In the genomic region with DNA sequence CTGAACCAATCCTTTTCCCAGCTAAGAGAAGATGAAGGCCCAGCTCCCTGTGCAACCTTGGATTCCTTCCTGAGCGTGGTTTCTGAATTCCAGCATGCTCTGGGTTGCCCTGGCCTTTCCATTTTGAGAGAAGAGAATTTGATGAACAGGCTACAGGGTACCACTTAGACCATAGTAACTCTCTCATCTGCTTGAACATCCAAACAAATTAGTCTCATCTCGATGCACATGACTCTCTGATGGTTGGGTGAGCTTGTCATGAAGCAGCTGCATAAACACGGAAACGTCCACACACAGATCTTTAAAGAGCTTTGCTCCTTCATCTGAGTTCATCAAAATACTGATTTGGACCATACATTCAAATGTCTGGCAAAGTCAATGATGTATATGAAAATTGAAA, we compare ENCODE assay signal across 25 mouse cellular contexts.
DNase-seq lines count a peak whose midpoint lies in the region; ATAC-seq lines count a peak whose summit lies in the region.
"Had no signal": no experiment of that assay in that cellular context is flagged by ENCODE, and none has a peak within 500 bp of the region (broad histone marks: within the 10 kb centered on the region; RNA-seq: fewer than 3 reads in every experiment).

No protein-coding gene starts in this region.

- H3K4me1 ChIP-seq in kidney, embryonic 15.5 days, result 0 out of 2 replicates have a peak, but pooled peaks cover 3% of the 10 kb centered on the region
- no peaks in the 10 kb centered on the region for H3K4me1 ChIP-seq in kidney, embryonic 14.5 days (ENCODE audit: control insufficient read depth, insufficient read depth, low read length)

- H3K27ac ChIP-seq in kidney, embryonic 15.5 days, result no peak overlapping the region
- no peak overlapping the region for H3K27ac ChIP-seq in kidney, embryonic 14.5 days (ENCODE audit: low read depth, low read length)
- H3K27ac ChIP-seq: embryonic facial prominence, embryonic 13.5 days; embryonic facial prominence, embryonic 15.5 days; forebrain, embryonic 10.5 days; forebrain, embryonic 12.5 days had no signal

- H3K4me2 ChIP-seq in kidney, embryonic 15.5 days, result no peak overlapping the region
- no peak overlapping the region for H3K4me2 ChIP-seq in kidney, embryonic 14.5 days (replicated peaks; ENCODE audit: low read depth, low read length)
- H3K4me2 ChIP-seq: embryonic facial prominence, embryonic 13.5 days; embryonic facial prominence, embryonic 15.5 days; forebrain, embryonic 12.5 days had no signal

- no peak overlapping the region for H3K4me3 ChIP-seq in kidney, embryonic 15.5 days (replicated peaks)
- H3K4me3 ChIP-seq in kidney, embryonic 14.5 days (ENCODE audit: low read length), result no peak overlapping the region
- H3K4me3 ChIP-seq: embryonic facial prominence, embryonic 13.5 days; embryonic facial prominence, embryonic 15.5 days; erythroblast, embryonic 14.5 days; forebrain, embryonic 10.5 days; forebrain, embryonic 12.5 days had no signal

- 0 out of 2 replicates have a peak, but pooled peaks have one; percentile 22 for ATAC-seq in kidney, embryonic 15.5 days (replicated peaks; ENCODE audit: low FRiP score)
- ATAC-seq in kidney, embryonic 14.5 days (ENCODE audit: low FRiP score, low TSS enrichment), result no peak
- ATAC-seq: activated CD4-positive, CD25-positive, alpha-beta regulatory T cell, adult 4 months; forebrain, embryonic 14.5 days; forebrain, embryonic 16.5 days; Patski had no signal

- H3K27me3 ChIP-seq in kidney, embryonic 15.5 days, result no peaks in the 10 kb centered on the region
- no peaks in the 10 kb centered on the region for H3K27me3 ChIP-seq in kidney, embryonic 14.5 days (ENCODE audit: control insufficient read depth, insufficient read depth, low read length)
- H3K27me3 ChIP-seq: embryonic facial prominence, embryonic 13.5 days; embryonic facial prominence, embryonic 15.5 days; forebrain, embryonic 12.5 days; Patski had no signal

- 43% methylated on average over 4 of the region's 4 CpGs for WGBS in kidney, embryonic 15.5 days
- WGBS in kidney, embryonic 14.5 days, result 39% methylated on average over 4 of the region's 4 CpGs

- no peaks in the 10 kb centered on the region for H3K36me3 ChIP-seq in kidney, embryonic 15.5 days
- H3K36me3 ChIP-seq in kidney, embryonic 14.5 days (ENCODE audit: control insufficient read depth, insufficient read depth, low read length), result no peaks in the 10 kb centered on the region
- H3K36me3 ChIP-seq: embryonic facial prominence, embryonic 13.5 days; embryonic facial prominence, embryonic 15.5 days; forebrain, embryonic 10.5 days; forebrain, embryonic 12.5 days had no signal

- H3K9ac ChIP-seq in kidney, embryonic 15.5 days, result no peak overlapping the region
- no peak overlapping the region for H3K9ac ChIP-seq in kidney, embryonic 14.5 days (ENCODE audit: low read depth, low read length)
- H3K9ac ChIP-seq: embryonic facial prominence, embryonic 13.5 days; embryonic facial prominence, embryonic 15.5 days; forebrain, embryonic 12.5 days had no signal

- DNase-seq in Muller cell, postnatal 12 days (ENCODE audit: inconsistent ontology term), result peak; percentile 24
- DNase-seq in brain, adult 2 months (ENCODE audit: low read depth, low spot score), result peak; percentile 3
- DNase-seq in retina, postnatal 1 day, result peak; percentile 78
- DNase-seq in urinary bladder, postnatal 36 days (ENCODE audit: low spot score in 2 of 2), result no peak
- no peak for DNase-seq in c-Kit-positive CD71-positive TER-119-positive erythroid progenitor cells, embryonic 14.5 days (ENCODE audit: low spot score)
- DNase-seq: adrenal gland, adult 8-10 months; adrenal gland, postnatal 14 days; adrenal gland, postnatal 36 days; cerebellum, adult 11-12 months; cerebellum, adult 2 months; cerebellum, adult 9-10 months; cerebellum, postnatal 10 days; cerebellum, postnatal 25 days; embryo, embryonic 11 days had no signal

- no peaks in the 10 kb centered on the region for H3K9me3 ChIP-seq in kidney, embryonic 15.5 days (replicated peaks)
- H3K9me3 ChIP-seq in kidney, embryonic 14.5 days (ENCODE audit: control insufficient read depth, low read length), result no peaks in the 10 kb centered on the region
- H3K9me3 ChIP-seq: embryonic facial prominence, embryonic 13.5 days; embryonic facial prominence, embryonic 15.5 days; forebrain, embryonic 10.5 days; forebrain, embryonic 12.5 days had no signal

Comparison
In these comparisons a context has a peak if more than half of its experiments do, and no peak if none do; other contexts are left out.
1. DNase-seq: peak in Muller cell, postnatal 12 days (single experiment), brain, adult 2 months (single experiment) and retina, postnatal 1 day (single experiment); none in urinary bladder, postnatal 36 days (0 of 2) and c-Kit-positive CD71-positive TER-119-positive erythroid progenitor cells, embryonic 14.5 days (single experiment).